Mouse (Mus musculus): Measurements from ENCODE around the gene Tas2r119.

- no peak for TF ChIP-seq CTCF (IDR thresholded peaks at IDR 0.05)
- no peak for TF ChIP-seq POLR2A (IDR thresholded peaks at IDR 0.05; ENCODE audit: insufficient read depth, low read depth, low read length)
Measured at GRCm38 (mm10) chr15:32182026-32182425, 4.9 kb downstream of the Tas2r119 start.
